Comparison of ENCODE assay signal across 17 mouse cellular contexts in genomic region chr8:125212619-125213167, GRCm38 (mm10).
"Had no signal": no experiment of that assay in that cellular context is flagged by ENCODE, and none has a peak within 500 bp of the region (broad histone marks: within the 10 kb centered on the region; RNA-seq: fewer than 3 reads in every experiment).

No protein-coding gene starts in this region.

- ATAC-seq: liver, postnatal 0 days; lung, postnatal 0 days; midbrain, embryonic 15.5 days had no signal

- H3K9me3 ChIP-seq: kidney, embryonic 15.5 days; limb, embryonic 15.5 days; midbrain, embryonic 12.5 days; midbrain, embryonic 15.5 days; neural tube, embryonic 12.5 days; neural tube, embryonic 15.5 days had no signal

- H3K9ac ChIP-seq: kidney, embryonic 15.5 days; limb, embryonic 15.5 days; liver, embryonic 14.5 days; liver, postnatal 0 days; lung, embryonic 14.5 days; midbrain, embryonic 12.5 days; midbrain, embryonic 15.5 days; neural tube, embryonic 12.5 days; neural tube, embryonic 15.5 days had no signal

- H3K36me3 ChIP-seq: kidney, embryonic 15.5 days; limb, embryonic 15.5 days; midbrain, embryonic 12.5 days; midbrain, embryonic 15.5 days; neural tube, embryonic 12.5 days; neural tube, embryonic 15.5 days had no signal

- H3K4me2 ChIP-seq: kidney, embryonic 15.5 days; limb, embryonic 15.5 days; liver, embryonic 11.5 days; lung, embryonic 14.5 days; midbrain, embryonic 12.5 days; midbrain, embryonic 15.5 days; neural tube, embryonic 12.5 days; neural tube, embryonic 15.5 days had no signal

- H3K27ac ChIP-seq: kidney, embryonic 15.5 days; limb, embryonic 15.5 days; liver, embryonic 14.5 days; macrophage; midbrain, embryonic 12.5 days; neural tube, embryonic 12.5 days; neural tube, embryonic 15.5 days had no signal

- H3K4me3 ChIP-seq: kidney, embryonic 15.5 days; limb, embryonic 15.5 days; midbrain, embryonic 12.5 days; midbrain, embryonic 15.5 days; neural tube, embryonic 12.5 days; neural tube, embryonic 15.5 days had no signal

- H3K4me1 ChIP-seq: kidney, embryonic 15.5 days had no signal

- DNase-seq: kidney, postnatal 10 days; kidney, postnatal 36 days; liver, postnatal 0 days; lung, embryonic 14.5 days; retina, postnatal 1 day; thymus, adult 18-20 months; thymus, postnatal 36 days had no signal

- H3K27me3 ChIP-seq: kidney, embryonic 15.5 days; midbrain, embryonic 15.5 days; neural tube, embryonic 15.5 days had no signal
